Mouse (Mus musculus) G1E (cell line): ENCODE measurements around the gene Rad9a.

Source experiments
- CTCF ChIP-seq: IDR thresholded peaks from 2 replicates; pipeline ENCODE4 v1.5.1; 2012; ENCODE audit warnings: low read depth, low read length, inconsistent platforms, mixed read lengths
- GATA1 ChIP-seq: IDR thresholded peaks from 2 replicates; pipeline ENCODE4 v1.6.1; 2012; ENCODE audit warnings: borderline replicate concordance, low read length, inconsistent platforms, mixed read lengths
- TAL1 ChIP-seq: conservative IDR thresholded peaks from 2 replicates; pipeline ENCODE4 v1.6.1; 2012; ENCODE audit warnings: low read depth, low read length, inconsistent platforms, mixed read lengths

DNA sequence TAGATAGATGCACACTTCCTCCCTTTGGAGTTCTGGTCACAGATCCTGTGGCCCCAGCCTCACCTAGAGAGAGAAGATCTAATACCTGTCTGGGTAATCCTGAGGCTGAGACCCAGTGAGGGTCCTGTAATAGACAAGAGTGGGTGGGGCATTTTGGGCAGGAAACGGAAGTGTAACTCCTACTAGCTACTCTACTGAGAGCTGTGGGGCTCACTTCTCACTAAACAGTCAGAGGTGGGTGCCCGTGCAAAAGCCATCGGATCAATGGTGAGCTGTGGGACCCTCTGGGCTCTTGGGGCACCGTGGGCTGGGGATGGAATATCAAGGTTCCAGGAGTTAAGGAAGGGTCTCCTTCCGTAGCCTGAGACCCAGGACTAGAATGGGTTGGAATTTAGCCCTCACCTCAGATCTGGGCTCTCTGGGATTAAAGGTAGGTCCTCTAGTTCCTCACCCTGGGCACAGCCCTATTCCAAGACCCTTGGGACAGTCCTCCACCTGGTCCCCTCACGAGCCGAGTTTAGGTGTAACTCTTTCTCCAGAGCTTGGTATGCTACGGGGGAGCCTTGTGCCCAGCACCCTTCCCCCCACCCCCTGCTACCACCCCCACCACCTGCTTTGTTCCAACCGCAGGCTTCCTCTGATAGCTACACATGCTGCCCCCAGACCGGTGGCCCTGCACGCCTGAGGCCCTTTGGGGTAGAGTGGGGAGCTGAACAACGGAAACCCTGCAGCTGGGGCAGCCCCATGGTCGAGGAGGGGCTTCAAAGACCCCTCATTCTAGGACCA is 46.8 kb downstream of the Rad9a start:
- TF ChIP-seq CTCF (no peak), TAL1 (no peak), GATA1 (no peak)
